Mouse (Mus musculus) adrenal gland (tissue): Measurements from ENCODE around the gene Zfp831.

Experiments
- intact Hi-C: fragments of 180-260 bp; cut with DNase I; formaldehyde crosslinking; loops from one replicate; pipeline ENCODE4 v1.15.1; 2025

The Zfp831 gene

GRCm38 (mm10) chr2:174644975-174645374 is 1.6 kb downstream of the Zfp831 start:
- intact Hi-C loops: no loop called here

GRCm38 (mm10) chr2:174652864-174653263 is 9.5 kb downstream of the Zfp831 start:
- intact Hi-C loops: no loop called here

DNA sequence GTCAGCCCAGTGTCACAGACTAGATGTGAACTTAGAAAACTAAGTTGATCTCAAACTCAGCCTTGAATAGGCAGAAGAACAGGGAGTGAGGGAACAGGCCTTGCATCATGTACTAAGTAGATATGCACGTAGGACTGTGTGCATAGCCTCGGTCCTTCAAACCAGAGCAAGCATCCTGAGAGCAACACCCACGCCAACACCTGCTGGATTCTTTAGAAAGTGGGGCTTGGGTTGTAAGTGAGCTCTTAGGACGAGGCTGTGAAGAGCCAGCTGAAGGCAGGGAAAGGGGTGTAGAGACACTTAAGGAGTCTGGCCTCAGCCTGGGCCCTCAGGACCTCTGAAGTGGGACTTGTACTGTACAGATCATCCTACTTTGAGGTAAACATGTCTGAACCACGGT is 12.0 kb downstream of the Zfp831 start:
- intact Hi-C loops: loop anchor here (5.0 kb wide), 2 partner anchors 163 to 343 kb away; no protein-coding TSS in a partner anchor

GRCm38 (mm10) chr2:174658229-174658844 is 15.0 kb downstream of the Zfp831 start:
- intact Hi-C loops: loop anchor here (5.0 kb wide), 2 partner anchors 166 to 346 kb away; no protein-coding TSS in a partner anchor

GRCm38 (mm10) chr2:174659874-174660273 is 16.5 kb downstream of the Zfp831 start:
- intact Hi-C loops: loop anchor here (5.0 kb wide), 2 partner anchors 168 to 348 kb away; no protein-coding TSS in a partner anchor

DNA sequence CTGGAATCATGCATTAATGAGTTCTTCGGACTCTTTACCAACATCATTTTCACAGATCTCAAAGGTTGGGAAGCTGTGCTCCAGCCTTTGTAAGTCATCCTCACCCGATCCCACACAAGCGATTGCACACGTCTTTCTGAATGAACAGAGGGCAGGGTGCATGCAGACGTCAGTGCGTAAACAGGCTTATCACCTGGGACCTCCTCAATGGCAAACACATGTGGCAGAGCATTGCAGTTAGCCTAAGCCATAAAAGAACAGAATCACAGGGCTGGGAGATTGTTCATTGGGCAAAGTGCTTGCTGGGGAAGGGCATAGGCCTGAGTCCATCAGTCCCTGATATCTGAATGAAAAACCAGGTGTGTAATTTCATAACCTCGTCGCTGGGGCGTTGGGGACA is 17.0 kb downstream of the Zfp831 start:
- intact Hi-C loops: no loop called here

DNA sequence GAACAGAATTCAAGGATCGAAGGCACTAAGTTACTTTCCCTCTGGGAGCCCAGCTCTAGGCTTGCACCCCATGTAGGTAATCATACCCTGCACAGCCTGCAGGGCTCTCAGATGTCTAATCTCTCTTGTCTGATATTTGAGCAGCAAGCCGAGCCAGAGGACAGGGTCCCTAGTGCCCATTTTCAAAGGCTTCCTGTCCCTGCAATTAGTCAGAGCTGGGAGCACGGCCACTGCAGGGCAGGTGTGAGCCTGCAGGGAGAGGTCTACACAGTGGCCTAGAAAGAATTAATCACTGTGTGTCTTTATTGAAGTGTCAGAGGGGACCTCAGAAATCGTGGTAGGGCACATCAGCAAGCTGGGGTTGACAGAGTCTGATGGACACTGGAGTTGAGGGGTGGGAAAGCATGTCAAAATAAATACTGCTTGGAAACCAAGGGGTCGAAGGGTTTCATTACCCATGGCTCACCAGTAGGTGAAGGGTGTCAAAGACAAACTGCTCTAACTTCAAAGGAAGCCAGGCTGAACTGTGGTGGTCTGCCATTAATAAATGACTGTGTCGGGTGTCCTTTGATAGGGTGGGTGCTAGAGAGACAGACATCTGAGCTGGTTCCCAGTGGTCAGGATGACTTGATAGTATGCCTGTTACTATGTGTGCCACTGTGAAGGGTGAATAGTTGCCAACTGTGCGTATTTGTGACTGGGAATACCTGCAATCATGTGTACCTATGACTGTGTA is 18.3 kb downstream of the Zfp831 start:
- intact Hi-C loops: no loop called here

DNA sequence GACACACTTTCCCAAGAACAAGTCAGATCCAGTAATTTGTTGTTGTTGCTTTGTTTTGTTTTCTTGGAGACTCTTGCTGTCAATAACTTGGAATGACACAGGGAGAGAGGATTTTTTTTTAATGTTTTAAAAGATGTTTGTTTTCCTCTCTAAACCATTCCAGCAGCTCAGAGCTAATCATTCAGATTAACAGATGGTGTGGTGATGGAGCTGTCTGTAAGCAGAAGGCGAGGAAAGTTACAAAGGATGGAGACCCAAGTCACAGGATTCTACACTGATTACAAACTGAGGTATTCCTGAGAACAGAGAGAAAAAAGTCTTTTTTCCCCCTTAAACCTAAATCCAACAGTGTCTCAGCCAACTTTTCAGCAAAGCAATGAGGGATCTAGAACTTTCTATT is 19.3 kb downstream of the Zfp831 start:
- intact Hi-C loops: no loop called here

DNA sequence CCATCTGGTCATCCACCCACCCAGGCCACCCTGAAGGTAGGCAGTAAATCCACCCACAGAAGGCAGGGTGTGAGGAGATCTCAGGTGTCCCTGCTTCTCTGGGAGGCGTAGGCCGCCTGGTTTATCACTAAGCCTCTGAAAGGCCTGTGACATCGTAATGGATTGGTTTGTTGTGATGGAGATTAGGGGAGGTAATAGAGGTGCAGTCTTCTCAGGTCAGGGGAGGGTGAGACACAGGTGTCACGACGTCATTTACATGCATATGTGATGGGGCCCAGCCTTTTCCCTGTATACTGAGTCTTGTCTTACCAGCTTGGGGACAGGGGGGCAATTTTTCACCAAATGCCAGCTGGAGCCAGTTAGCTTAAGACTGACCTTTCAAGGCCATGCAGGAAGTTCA is 22.1 kb downstream of the Zfp831 start:
- intact Hi-C loops: no loop called here

GRCm38 (mm10) chr2:174668806-174669205 is 25.5 kb downstream of the Zfp831 start:
- intact Hi-C loops: no loop called here

DNA sequence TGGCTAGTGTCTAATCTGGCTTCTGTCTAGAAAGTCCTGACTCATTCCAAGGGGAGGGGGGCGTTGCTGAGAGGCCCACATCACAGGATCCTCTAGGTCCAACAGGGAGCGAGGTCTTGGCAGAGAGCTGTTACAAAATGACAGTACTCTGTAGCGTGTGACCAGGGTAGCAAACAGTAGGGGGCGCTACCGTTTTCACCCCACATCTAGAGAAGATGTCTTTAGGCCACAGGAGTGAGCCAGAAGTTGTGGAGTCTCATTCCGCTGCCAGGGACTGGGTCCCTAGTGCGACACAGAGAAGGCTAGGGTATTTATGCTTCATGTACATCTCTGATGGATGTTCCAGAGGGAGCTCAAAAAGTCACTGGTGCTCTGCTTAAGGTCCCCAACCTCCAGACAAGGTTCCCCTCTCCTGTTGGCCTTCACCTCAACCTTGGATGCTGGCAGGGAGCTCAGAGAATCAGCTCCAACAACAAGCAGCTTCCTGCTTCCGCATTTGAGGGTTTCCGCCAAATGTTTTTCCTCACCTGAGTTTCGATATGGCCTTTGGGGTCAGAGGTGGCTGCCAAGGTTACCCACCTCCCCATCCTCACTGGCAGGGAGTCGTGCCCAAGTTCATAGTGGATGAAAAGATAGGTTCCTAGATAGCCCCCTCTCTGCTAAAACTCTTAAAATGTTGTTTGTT is 29.3 kb downstream of the Zfp831 start:
- intact Hi-C loops: loop anchor here (5.0 kb wide), 2 partner anchors 185 to 230 kb away; no protein-coding TSS in a partner anchor

GRCm38 (mm10) chr2:174673592-174674286 is 30.4 kb downstream of the Zfp831 start:
- intact Hi-C loops: loop anchor here (2.0 to 5.0 kb wide), 4 partner anchors 181 to 361 kb away; no protein-coding TSS in a partner anchor

- intact Hi-C loops: loop anchor here (2.0 to 5.0 kb wide), 4 partner anchors 182 to 362 kb away; no protein-coding TSS in a partner anchor
Observed at GRCm38 (mm10) chr2:174674287-174675045, 31.1 kb downstream of the Zfp831 start.

DNA sequence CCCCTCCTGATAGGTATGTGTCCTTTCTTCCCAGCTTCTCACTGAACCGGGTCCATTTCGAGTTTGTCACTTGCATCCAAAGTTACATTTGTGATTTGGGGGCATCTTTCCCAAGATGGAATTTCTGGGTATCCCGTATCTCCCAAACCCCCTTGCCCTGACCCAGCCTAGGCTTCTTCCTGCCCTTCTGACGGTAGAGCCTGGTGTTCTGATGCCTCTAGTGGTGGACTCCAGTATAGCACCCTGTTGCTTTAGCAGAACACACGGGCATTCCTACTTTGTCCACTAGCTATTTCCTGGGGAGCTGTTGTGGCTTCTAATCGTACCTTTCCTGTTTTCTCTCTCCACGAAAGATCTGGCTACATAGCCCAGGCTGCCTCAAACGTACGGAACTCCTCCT is 32.3 kb downstream of the Zfp831 start:
- intact Hi-C loops: loop anchor here (2.0 kb wide), 2 partner anchors 183 to 363 kb away; no protein-coding TSS in a partner anchor

- intact Hi-C loops: no loop called here
Observed at GRCm38 (mm10) chr2:174701351-174701750, 58.0 kb downstream of the Zfp831 start.

- intact Hi-C loops: no loop called here
Observed at GRCm38 (mm10) chr2:174707101-174707500, 63.8 kb downstream of the Zfp831 start.

GRCm38 (mm10) chr2:174708587-174708986 is 65.3 kb downstream of the Zfp831 start:
- intact Hi-C loops: no loop called here

DNA sequence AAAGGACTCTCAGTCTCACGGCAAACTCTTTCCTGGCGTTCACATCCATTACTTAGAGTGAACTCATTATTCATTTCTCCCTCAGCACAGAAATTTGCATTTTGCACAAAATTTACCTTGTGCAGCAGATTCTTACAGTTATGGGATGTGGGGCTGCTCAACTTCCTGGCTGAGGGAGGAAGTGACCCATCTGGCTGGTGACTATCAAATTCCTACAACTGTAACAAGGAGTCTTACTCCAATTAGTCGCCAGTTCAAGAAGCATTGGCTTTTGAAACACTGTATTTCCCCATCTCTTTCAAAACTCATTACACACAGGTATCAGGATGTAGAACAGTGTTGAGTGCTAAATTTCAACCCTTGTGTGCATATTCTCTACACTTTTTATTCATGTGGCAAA is 66.9 kb downstream of the Zfp831 start:
- intact Hi-C loops: no loop called here

DNA sequence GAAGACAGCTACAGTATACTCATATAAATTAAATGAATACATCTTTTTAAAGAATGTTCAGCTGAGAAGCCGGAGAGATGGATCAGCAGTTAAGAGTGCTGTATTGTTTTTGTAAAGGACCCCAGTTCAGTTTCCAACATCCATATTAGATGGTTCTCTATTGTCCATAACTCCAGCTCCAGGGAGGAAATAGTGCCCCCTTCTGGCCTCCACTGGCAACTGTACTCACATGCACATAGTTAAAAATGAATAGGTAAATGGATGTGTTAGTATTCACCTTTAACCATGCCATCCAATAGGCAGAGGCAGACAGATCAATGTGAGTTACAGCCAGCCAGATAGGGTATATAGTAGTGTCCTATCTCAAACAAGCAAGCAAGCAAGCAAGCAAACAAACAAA is 68.7 kb downstream of the Zfp831 start:
- intact Hi-C loops: no loop called here

DNA sequence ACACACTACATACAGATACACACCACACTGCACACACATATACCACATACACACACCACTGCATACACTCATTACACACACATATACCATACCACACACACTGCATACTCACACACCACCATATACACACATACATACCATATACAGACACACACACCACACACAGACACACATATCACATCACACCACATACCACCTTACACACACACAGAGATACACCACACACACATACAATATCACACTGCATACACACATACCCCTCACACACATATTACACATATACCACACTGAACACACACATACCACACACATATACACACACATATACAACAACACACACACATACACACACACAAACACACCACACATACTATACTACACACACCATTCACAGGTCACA is 72.6 kb downstream of the Zfp831 start:
- intact Hi-C loops: no loop called here

DNA sequence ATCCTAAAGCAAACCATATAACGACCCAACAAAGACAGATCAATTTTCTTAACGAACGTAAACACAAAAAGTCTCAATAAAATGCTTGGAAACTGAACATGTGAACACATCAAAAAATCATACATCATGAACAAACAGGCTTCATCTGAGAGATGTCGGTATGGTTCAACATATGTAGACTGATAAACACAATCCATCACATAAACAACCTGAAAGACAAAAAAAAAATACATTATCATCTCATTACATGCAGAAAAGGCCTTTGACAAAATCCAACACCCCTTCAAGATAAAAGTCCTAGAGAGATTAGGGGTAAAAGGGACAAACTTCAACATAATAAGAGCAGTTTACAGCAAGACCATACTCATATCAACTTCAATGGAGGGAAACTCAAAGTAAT is 74.5 kb downstream of the Zfp831 start:
- intact Hi-C loops: no loop called here
